Mouse (Mus musculus): ENCODE measurements around the gene Abcb8.

The Abcb8 gene

GRCm38 (mm10) chr5:24425421-24426036, 32.1 kb downstream of the Abcb8 start:
- no peak for DNase-seq (ENCODE audit: low spot score in 2 of 2)

- DNase-seq (ENCODE audit: low spot score in 2 of 2): no peak
Observed at GRCm38 (mm10) chr5:24426037-24426432, 32.6 kb downstream of the Abcb8 start.

GRCm38 (mm10) chr5:24426556-24427284, 33.3 kb downstream of the Abcb8 start:
- DNase-seq (ENCODE audit: low spot score in 2 of 2): no peak

- DNase-seq (ENCODE audit: low spot score in 2 of 2): no peak
Observed at GRCm38 (mm10) chr5:24427285-24427633, 33.8 kb downstream of the Abcb8 start.

GRCm38 (mm10) chr5:24427981-24428402, 34.5 kb downstream of the Abcb8 start:
- no peak for DNase-seq (ENCODE audit: low spot score in 2 of 2)

- no peak for DNase-seq (ENCODE audit: low spot score in 2 of 2)
Observed at GRCm38 (mm10) chr5:24428596-24428995, 35.1 kb downstream of the Abcb8 start.

- no peak for DNase-seq (ENCODE audit: low spot score in 2 of 2)
Observed at GRCm38 (mm10) chr5:24433993-24434392, 40.5 kb downstream of the Abcb8 start.

GRCm38 (mm10) chr5:24441187-24441586, 47.7 kb downstream of the Abcb8 start:
- no peak for DNase-seq (ENCODE audit: low spot score in 2 of 2)

- no peak for DNase-seq (ENCODE audit: low spot score in 2 of 2)
Observed at GRCm38 (mm10) chr5:24442029-24442428, 48.6 kb downstream of the Abcb8 start.

GRCm38 (mm10) chr5:24443204-24443603, 49.7 kb downstream of the Abcb8 start:
- DNase-seq (ENCODE audit: low spot score in 2 of 2): no peak

GRCm38 (mm10) chr5:24443927-24444326, 50.5 kb downstream of the Abcb8 start:
- DNase-seq (ENCODE audit: low spot score in 2 of 2): no peak

GRCm38 (mm10) chr5:24444746-24445427, 51.4 kb downstream of the Abcb8 start, which contains the start of gene Fastk:
Gene Fastk, minus strand, starts transcription at chr5:24445287.
- DNase-seq (ENCODE audit: low spot score in 2 of 2): peak; percentile 82 to 92

GRCm38 (mm10) chr5:24445428-24446080, 52.1 kb downstream of the Abcb8 start:
- no peak for DNase-seq (ENCODE audit: low spot score in 2 of 2)

- DNase-seq (ENCODE audit: low spot score in 2 of 2): no peak
Observed at GRCm38 (mm10) chr5:24446630-24447029, 53.2 kb downstream of the Abcb8 start.

GRCm38 (mm10) chr5:24447624-24448298, 54.3 kb downstream of the Abcb8 start, which contains the start of gene Tmub1:
Gene Tmub1, minus strand, starts transcription at chr5:24447854.
- peak; percentile 71 to 89 for DNase-seq (ENCODE audit: low spot score in 2 of 2)

GRCm38 (mm10) chr5:24451264-24452029, 58.0 kb downstream of the Abcb8 start:
- DNase-seq (ENCODE audit: low spot score in 2 of 2): peak in 1 of 2 experiments; percentile 79

- DNase-seq (ENCODE audit: low spot score in 2 of 2): no peak
Observed at GRCm38 (mm10) chr5:24452030-24452690, 58.7 kb downstream of the Abcb8 start, which contains the start of gene Agap3. Gene Agap3, plus strand, starts transcription at chr5:24452177.

GRCm38 (mm10) chr5:24452691-24453233, 59.3 kb downstream of the Abcb8 start:
- no peak for DNase-seq (ENCODE audit: low spot score in 2 of 2)

- no peak for DNase-seq (ENCODE audit: low spot score in 2 of 2)
Observed at GRCm38 (mm10) chr5:24453283-24453984, 60.0 kb downstream of the Abcb8 start.
